Mouse (Mus musculus) bone marrow macrophage, adult 2 months (primary cell): ENCODE measurements around the gene Gm39115. TPM values are rescaled to one million over a fixed set of nuclear protein-coding genes. Genes with fewer than 3 reads are reported as not detected.
"Not testable (repeated sequence)": the region's sequence is repeated elsewhere in the genome, so short reads cannot be mapped to it uniquely, and the experiment has no call there.

Experiments
- H3K27ac ChIP-seq: 2 replicates; pipeline ENCODE4 v1.5.1; 2012; ENCODE audit warnings: low read depth, low read length; ENCODE audit not compliant: insufficient read depth
- H3K4me1 ChIP-seq: 2 replicates; pipeline ENCODE4 v1.6.1; 2012; ENCODE audit warnings: low read length; ENCODE audit not compliant: control insufficient read depth, insufficient read depth
- H3K4me3 ChIP-seq: 2 replicates; pipeline ENCODE4 v1.5.1; 2012; ENCODE audit warnings: mild to moderate bottlenecking, low read length, moderate library complexity; ENCODE audit not compliant: insufficient read depth
- CTCF ChIP-seq: IDR thresholded peaks from 2 replicates; pipeline ENCODE4 v1.5.1; 2012; ENCODE audit warnings: low read depth, mild to moderate bottlenecking, low read length, moderate library complexity
- POLR2A ChIP-seq: IDR thresholded peaks from 2 replicates; pipeline ENCODE4 v1.6.1; 2012; ENCODE audit warnings: mild to moderate bottlenecking, low read depth, low read length, borderline replicate concordance
- polyA plus RNA-seq: library from polyadenylated mRNA; stranded (reverse); fragments of >200 nt; gene quantifications from 2 replicates; pipeline ENCODE4 v1.2.4, GENCODE M21; 2012; ENCODE audit not compliant: missing spikeins, insufficient read depth, insufficient read length

Gm39115 gene
- polyA plus RNA-seq, 1 experiment: not detected

DNA sequence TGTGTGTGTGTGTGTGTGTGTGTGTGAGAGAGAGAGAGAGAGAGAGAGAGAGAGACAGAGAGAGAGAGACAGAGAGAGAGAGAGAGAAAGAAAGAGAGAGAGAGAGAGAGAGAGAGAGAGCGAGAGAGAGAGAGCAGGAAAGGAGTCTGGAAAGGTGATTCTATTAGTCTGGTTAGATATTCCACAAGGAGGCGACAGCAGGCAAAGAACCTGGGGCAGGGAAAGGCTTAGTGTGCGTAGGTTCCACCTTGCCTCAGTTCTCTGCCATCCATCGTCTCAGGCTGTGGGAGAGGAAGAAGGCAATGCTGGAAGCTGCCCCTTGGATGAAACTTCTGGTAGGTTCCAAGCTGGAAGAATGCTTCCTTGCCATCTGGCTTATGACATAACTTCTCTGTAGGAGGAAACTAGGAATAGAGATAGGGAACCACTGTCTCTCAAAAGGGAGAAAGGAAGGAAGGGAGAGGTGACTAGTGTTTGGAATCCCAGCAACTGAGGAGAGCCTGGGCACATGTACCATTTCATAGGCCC, 9.6 kb upstream of the Gm39115 start:
- no peaks in the 10 kb centered on the region for H3K4me1 ChIP-seq
- TF ChIP-seq POLR2A (no peak), CTCF (no peak)
- no peak overlapping the region for H3K27ac ChIP-seq
- no peak overlapping the region for H3K4me3 ChIP-seq

DNA sequence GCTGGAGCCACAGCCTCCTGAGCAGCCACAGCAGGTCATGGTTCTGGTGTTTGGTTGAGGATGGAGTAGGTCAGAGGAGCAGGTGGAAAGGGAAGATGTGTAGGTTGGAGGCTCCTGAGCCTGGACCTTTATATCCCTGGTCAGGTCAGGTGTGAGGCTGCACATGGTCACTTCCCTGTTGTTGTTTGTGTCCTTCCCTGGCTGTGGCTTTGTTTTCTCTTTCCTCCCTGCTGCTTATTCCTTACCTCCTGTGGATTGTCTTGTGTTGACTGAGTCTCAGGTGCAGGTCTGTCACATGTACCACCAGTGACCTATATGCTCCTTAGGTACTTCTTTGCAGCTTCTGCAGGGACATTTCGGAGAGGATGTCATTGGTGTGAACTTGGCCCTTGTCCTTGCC, 8.7 kb upstream of the Gm39115 start, which contains the start of gene Gm45337:
TSS of gene Gm45337 (minus strand) at position 101 of the 400 bp plus-strand sequence.
- TF ChIP-seq POLR2A: no peak
- no peak for TF ChIP-seq CTCF
- no peak within 1 kb of the TSS for H3K27ac ChIP-seq
- H3K4me3 ChIP-seq: no peak within 1 kb of the TSS
- no peaks in the 10 kb centered on the region for H3K4me1 ChIP-seq

DNA sequence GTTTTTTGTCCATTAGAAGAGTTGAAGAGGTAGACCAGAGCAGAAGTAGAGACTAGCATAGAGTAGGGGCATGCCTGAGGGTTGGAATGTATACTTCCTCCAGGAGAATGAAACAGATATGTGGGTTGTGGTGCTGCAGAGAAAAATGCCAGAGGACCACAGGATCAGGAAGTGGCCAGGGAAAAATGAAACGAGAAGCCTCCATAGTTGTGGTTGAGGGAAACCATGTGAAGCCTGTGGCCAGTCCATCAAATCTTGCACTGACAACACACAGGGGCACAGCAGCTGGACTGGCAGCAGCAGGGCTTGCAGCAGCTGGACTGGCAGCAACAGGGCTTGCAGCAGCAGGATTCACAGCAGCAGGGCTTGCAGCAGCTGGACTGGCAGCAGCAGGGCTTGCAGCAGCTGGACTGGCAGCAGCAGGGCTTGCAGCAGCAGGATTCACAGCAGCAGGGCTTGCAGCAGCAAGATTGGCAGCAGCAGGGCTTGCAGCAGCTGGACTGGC, 7.7 kb upstream of the Gm39115 start:
- H3K27ac ChIP-seq, H3K4me1 ChIP-seq, H3K4me3 ChIP-seq: not testable (repeated sequence)

DNA sequence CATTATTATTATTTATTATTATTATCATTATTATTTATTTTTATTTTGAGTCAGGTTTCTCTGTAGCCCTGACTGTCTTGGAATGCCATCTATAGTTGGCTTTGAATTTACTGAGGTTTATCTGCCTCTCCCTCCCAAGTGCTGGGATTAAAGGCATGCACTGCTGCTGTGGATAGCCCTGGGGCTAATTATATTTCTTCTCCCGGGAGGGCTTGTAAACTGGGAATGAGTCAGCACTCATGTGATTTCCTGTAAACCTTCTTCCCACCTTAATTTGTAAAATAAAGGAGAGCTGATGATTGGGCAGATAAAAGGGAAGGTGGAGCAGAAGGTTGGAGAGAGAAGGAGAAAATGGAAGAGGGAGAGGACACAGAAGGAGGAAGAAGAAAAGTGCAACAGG, 4.9 kb upstream of the Gm39115 start:
- no peaks in the 10 kb centered on the region for H3K4me1 ChIP-seq
- H3K27ac ChIP-seq: no peak overlapping the region
- no peak for TF ChIP-seq POLR2A
- TF ChIP-seq CTCF: no peak
- no peak overlapping the region for H3K4me3 ChIP-seq

DNA sequence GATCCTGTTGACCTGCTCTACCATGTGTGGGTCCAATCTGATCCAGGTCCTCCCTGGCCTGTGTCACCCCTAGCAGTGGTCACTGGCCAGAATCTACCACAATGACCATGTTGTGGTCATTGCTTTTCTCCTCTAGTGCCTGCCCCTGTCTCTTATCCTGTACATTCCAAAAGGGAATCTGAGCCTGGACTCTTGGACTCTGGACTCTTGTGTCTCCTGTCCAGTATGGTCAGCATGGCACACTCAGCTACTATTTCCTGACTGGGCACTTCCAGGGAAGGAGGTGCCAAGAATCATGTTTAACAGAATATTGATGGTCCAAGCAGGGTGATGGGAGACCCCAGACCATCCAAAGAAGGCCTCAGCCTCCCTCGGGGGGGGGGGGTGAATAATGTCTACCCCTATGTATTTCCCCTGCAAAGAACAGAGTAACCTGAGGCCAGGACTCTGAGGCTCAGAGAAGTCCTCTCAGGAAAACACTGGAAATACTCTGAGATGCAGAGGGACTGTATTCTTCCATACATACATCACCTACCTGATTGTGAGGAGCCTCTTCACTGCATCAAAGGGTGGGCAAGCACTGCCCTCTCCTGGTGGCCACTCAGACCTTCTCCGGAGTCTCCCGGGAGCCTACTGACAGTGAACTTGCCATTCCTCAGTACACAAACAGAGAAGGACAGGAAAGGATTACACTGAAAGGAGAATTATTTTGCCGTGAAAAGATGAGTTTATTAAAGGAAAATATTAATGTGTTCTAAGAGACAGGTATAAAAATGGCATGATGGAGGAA, 1.4 kb downstream of the Gm39115 start:
- TF ChIP-seq CTCF (no peak), POLR2A (no peak)
- Histone ChIP-seq H3K4me3 (no peak overlapping the region), H3K27ac (no peak overlapping the region), H3K4me1 (no peaks in the 10 kb centered on the region)

DNA sequence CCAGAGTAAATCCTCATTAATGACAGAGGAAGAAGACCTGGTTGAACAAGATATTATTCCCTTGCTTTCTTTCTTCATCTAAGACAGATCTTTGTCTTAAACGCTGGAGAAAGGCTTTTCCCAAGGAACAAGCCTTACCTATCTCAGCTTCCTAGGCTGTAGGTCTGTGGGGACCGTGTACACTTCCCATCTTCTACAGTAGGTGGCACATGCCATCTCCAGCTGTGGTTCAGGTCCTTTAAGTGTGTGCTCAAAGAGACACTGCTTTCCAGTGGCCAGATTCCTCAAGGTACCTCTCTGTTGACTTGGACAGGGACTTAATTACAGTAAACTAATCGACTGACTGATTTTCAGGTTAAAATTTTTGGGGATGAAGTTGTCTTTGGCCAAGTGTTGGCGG, 7.0 kb downstream of the Gm39115 start:
- TF ChIP-seq CTCF: no peak
- no peak for TF ChIP-seq POLR2A
- no peak overlapping the region for H3K27ac ChIP-seq
- no peaks in the 10 kb centered on the region for H3K4me1 ChIP-seq
- no peak overlapping the region for H3K4me3 ChIP-seq

DNA sequence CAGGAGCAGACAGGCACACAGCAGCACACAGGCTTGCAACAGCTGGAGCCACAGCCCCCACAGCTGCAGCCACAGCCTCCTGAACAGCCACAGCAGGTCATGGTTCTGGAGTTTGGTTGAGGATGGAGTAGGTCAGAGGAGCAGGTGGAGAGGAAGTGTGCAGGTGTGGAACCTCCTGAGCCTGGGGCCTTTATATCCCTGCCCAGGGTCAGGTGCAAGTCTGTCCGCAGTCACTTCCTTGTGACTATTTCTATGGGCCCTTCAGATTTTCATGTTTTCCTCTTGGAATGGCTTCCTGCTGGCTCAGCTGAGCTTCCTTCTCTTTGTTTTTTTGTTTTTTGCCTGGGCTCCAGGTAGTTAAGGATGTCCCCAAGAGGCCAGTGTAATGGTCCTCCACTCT, 15.2 kb downstream of the Gm39115 start, which contains the start of gene Gm45618:
TSS of gene Gm45618 (minus strand) at position 101 of the 400 bp plus-strand sequence.
- not testable (repeated sequence) for H3K27ac ChIP-seq, H3K4me3 ChIP-seq

DNA sequence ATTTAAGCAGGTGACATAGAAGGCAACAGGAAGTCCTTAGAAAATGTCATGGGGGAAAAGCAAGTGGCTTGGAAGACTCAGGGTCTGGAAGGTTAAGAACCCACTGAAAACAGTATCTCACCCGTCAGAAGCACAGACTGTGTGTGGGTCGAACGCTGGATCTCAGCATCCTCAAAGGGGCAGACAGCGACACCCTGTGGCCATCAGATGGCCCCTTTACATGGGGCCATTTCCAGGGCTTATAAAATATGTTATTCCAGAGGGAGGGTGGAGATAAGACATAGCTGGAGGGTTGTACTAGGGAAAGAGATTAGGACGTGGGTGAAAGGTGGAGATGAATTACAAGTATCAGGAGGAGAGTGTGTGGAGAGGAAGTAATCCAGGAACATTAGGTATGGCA, 16.2 kb downstream of the Gm39115 start:
- H3K4me3 ChIP-seq: no peak overlapping the region
- no peak overlapping the region for H3K27ac ChIP-seq
- TF ChIP-seq CTCF (peak; percentile 43), POLR2A (no peak)
- H3K4me1 ChIP-seq: no peaks in the 10 kb centered on the region

More for the DNA sequence above, 15.2 kb downstream of the Gm39115 start, which contains the start of gene Gm45618:
- H3K4me1 ChIP-seq: not testable (repeated sequence)

DNA sequence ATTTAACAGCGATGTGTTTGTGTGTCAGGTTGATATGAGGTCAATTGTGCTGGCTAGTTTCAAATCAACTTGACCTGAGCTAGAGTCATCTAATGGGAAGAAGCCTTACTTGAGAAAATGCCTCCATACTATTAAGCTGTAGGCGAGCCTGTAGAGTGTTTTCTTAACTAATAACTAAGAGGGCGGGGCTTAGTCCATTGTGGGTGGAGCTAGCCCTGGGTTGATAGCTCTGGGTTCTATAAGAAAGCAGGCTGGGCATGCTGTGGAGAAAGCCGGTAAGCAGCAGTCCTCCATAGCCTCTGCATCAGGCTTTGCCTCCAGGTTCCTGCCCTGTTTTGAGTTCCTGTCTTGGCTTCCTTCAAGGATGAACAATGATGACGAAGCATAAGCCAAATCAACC, 31.1 kb downstream of the Gm39115 start:
- H3K27ac ChIP-seq: no peak overlapping the region
- no peak for TF ChIP-seq CTCF
- TF ChIP-seq POLR2A: no peak

DNA sequence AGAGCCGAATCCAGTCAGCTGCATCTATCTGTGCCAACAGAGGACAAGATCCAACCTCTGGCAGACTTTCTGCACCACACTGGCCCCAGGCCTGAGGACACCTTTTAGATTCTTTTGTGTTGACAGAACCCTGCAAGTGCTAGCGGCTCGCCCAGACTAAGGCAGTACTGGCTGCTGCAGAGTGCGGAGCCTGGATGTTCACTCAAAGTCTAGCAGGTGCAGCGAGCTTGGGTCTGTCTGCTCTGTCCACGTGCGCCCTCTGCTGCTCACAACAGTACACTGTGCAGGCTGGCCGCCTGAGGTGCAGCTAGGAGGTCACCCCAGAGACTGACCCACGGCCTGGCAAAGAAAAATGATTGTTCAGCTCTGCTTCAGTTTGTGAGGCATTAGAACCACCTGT, 38.1 kb downstream of the Gm39115 start:
- TF ChIP-seq POLR2A (no peak), CTCF (peak; percentile 56)
- H3K4me1 ChIP-seq: no peaks in the 10 kb centered on the region
- no peak overlapping the region for H3K4me3 ChIP-seq
- H3K27ac ChIP-seq: no peak overlapping the region

More for the DNA sequence above, 31.1 kb downstream of the Gm39115 start:
- no peaks in the 10 kb centered on the region for H3K4me1 ChIP-seq
- no peak overlapping the region for H3K4me3 ChIP-seq
